Mouse (Mus musculus): ENCODE data around the gene Mael. TPM values are rescaled to one million over a fixed set of nuclear protein-coding genes. Genes with fewer than 3 reads are reported as not detected.
A peak's percentile ranks its signal among the peaks of the same experiment; 100 is the strongest.

Mael gene
- total RNA-seq, 2 experiments from 2014 or later, result not detected

- intact Hi-C loops (cut with DNase I), result no loop called here
- DNase-seq, result no peak
These were observed 24.4 kb downstream of the Mael start for GRCm38 (mm10) chr1:166214181-166214580.

- DNase-seq, result no peak
- intact Hi-C loops (cut with DNase I), result no loop called here
These were observed 29.2 kb downstream of the Mael start for GRCm38 (mm10) chr1:166209371-166209770.

DNA sequence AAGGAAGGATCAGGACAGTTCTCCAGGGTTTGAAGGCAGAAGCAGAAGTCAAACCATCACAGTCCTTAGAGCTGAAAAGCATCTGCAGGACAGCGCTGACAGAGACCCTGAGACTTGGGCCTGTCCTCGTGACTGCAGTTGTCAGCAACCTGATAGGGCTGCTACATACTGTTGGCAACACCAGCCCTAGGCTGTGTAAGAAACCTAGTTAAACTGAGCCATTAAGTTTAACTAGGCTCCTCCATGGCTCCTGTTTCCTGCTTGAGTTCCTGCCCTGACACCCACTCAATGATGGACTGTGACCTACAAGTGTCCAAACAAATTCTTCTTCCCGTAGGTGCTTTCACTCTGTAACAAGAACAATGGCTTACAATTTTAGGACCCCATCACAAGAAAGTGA lies 33.4 kb downstream of the Mael start:
- DNase-seq, result no peak
- intact Hi-C loops (cut with DNase I), result no loop called here

DNA sequence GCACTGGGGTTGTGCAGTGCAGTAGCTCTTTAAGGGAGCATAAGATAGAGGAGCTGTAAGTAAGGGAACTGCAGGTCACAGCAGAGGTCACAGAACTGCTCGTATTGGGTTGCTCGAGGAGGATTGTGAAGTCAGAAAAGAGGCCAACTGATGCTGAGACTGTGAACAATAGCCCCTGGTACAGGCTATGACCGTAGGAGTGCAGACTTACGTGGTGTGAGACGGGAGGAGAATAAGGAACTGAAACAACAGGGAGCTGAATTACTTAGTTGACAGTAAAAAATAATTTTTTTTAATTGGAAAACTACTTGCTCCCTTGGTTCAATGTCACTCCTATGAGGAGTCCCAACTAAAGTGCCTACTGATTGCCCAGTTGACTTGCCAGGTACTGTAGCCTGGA lies 34.4 kb downstream of the Mael start:
- DNase-seq, result no peak
- intact Hi-C loops (cut with DNase I), result no loop called here

DNA sequence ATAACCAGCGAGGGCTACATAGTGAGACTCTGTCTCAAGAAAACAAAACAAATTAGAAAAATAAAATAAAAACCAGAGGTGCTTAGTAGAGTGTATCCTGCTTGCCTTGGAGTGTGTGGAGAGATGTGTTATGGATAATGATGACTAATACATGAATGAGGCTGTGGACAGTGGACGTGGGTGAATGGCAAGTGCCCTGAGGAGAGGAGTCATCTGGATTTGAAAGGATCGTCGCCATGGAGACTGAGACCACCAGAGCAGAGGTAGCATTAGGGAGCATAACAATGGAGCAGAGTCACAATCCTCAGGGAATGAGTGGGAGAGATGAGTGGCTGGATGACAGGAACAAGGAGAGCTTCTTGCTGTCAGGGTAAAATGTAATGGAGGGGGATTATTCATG lies 48.7 kb downstream of the Mael start:
- no peak for DNase-seq
- intact Hi-C loops (cut with DNase I), result no loop called here

- DNase-seq, result no peak
- intact Hi-C loops (cut with DNase I), result no loop called here
These were observed 53.2 kb downstream of the Mael start for GRCm38 (mm10) chr1:166185357-166185756.

DNA sequence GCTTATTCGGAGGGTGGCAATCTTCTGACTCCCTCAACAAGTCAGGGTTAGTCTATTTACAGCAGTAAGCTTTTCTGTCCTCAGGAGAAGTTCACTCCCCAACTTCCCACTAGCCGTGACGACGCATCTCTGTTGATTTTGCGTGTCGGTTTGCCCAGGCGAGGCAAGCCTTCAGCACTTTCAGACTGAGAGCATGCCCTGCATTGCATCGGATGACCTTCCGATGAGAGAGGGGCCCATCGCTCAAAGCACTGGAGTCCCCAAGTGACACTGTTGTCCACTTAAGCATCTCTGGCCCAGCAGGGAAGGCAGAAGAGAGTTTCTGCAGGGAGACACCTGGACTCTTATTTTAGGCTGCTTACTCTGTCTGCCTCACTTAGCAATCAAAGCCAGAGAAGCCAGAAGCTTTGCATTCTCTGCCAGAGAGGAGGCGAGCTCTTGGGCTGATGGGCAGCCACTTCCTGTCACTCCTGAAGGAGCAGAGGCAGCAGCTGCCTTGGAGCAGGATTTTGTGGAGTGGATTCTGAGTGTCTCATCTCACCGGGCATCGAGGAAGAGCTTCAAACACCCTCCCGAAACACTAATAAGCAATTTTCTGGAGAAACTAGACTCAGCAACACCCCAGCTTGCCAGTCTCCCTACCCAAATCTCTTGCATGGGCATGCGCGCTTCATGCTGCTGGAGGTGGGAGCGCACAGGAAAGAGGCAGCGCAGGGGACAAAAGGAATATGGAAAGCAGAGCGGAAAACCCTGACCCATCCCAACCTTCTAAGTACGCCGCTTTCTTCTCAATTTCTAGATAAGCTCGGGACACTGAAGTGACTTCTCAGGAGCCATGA lies 53.9 kb downstream of the Mael start:
- DNase-seq, result no peak
- intact Hi-C loops (cut with DNase I), result no loop called here

GRCm38 (mm10) chr1:166182952-166183627 lies 55.5 kb downstream of the Mael start:
- intact Hi-C loops (cut with DNase I), result no loop called here
- no peak for DNase-seq

- intact Hi-C loops (cut with DNase I), result no loop called here
- DNase-seq, result no peak
These were observed 57.0 kb downstream of the Mael start for GRCm38 (mm10) chr1:166181510-166181909.

- DNase-seq, result no peak
- intact Hi-C loops (cut with DNase I), result no loop called here
These were observed 64.9 kb downstream of the Mael start for GRCm38 (mm10) chr1:166173621-166174020.

DNA sequence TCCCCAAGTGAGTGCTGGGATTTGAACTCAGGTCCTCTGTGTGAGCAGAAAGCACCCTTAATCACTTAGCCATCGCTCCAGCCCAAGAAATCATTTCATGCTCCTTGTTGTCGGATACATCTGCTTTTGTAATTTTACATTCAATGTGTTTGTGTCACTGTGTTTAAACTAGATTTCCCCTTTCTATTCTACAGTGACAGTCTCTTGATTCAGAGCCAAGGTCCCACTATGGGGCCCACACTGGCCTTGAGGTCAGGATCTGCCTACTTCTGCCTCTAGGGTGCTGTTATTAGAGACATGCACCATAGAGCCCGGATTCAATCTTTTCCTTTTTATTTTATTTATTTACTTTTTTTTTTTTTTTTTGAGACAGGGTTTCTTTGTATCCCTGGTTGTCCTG lies 65.6 kb downstream of the Mael start:
- intact Hi-C loops (cut with DNase I), result no loop called here

GRCm38 (mm10) chr1:166170852-166171251 lies 67.7 kb downstream of the Mael start:
- DNase-seq, result no peak
- intact Hi-C loops (cut with DNase I), result no loop called here

More for the DNA sequence above, 65.6 kb downstream of the Mael start:
- DNase-seq, result no peak

- no peak for DNase-seq
- intact Hi-C loops (cut with DNase I), result no loop called here
These were observed 68.8 kb downstream of the Mael start for GRCm38 (mm10) chr1:166169713-166170112.

DNA sequence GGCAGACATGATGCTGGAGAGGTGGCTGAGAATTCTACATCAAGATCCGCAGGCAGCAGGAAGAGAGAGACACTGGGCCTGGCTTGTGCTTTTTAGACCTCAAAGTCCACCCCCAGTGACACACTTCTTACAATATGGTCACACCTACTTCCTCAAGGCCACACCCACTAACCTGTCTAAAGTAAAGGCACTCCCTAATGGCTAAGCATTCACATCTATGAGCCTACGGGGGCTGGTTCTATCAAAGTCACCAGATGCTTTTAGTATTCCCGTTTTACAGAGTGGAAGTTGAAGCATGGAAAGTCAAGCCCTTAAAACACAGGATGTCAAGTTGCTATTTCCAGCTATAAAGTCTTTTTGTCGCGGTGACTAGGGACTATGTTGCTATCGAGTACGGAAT lies 70.5 kb downstream of the Mael start:
- no peak for DNase-seq
- intact Hi-C loops (cut with DNase I), result no loop called here

DNA sequence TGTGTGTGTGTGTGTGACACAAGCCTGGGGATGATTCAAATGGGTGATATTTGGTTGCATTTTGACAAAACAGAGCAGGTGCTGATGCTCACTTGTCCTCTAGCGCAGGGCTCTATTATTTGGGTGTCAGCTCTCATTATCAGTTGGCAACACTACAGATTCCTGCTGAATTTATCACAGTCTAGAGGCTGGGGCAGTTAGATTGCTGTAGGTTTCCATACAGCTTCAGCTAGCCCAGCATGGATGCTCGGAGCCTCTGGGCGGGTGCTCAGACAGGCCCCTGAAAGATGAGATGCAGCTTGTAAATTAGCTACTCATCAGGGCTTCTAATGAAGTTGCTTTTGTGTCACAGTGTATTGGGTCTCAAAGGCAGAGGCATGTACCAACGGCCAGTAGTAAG lies 71.1 kb downstream of the Mael start:
- no peak for DNase-seq
- intact Hi-C loops (cut with DNase I), result no loop called here

DNA sequence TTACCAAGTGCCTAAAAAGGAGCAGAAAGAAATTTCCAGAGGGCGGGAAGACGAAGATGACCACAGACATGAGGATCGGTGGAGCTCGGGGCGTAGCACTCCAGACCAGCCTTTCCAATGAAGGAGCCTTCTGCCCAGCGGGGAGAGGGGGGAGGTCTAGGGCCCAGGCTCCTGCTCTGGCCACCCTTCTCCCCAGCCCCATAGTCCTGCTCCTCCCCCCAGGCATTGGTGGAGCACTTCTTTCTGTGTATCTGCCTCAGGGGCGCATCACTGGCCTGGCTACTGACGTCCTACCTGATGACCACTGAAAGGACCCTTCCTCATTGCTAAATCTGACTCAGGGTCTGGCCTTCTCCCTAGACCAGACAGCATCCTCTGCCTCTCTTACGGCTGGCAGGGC lies 73.4 kb downstream of the Mael start:
- intact Hi-C loops (cut with DNase I), result no loop called here
- no peak for DNase-seq

DNA sequence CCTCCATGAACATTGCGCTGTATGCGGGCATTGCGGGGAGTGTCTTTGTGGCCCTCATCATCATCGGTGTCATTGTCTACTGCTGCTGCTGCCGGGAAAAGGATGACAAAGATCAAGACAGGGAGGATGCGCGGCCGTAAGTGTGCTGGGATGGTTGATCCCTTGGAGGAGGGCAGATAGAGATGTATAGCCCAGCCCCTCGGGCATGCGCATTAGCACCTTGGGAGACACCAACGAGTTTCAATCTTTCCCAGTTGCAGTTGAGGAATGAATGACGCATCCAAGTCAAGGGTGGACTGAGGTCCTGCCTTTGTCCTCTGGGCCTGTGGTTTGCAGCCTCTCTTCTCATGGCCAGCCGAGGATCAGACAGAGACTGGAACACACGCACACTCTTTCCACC lies 74.0 kb downstream of the Mael start:
- DNase-seq, result no peak
- intact Hi-C loops (cut with DNase I), result no loop called here

- intact Hi-C loops (cut with DNase I), result loop anchor here (1.0 to 2.0 kb wide), 3 partner anchors 158 to 202 kb away; no protein-coding TSS in a partner anchor
- peak; percentile 78 to 84 for DNase-seq
These were observed 77.7 kb downstream of the Mael start for GRCm38 (mm10) chr1:166160569-166161445.

- intact Hi-C loops (cut with DNase I), result loop anchor here (1.0 to 2.0 kb wide), 3 partner anchors 159 to 203 kb away; no protein-coding TSS in a partner anchor
- no peak for DNase-seq
These were observed 78.4 kb downstream of the Mael start for GRCm38 (mm10) chr1:166160111-166160510.

DNA sequence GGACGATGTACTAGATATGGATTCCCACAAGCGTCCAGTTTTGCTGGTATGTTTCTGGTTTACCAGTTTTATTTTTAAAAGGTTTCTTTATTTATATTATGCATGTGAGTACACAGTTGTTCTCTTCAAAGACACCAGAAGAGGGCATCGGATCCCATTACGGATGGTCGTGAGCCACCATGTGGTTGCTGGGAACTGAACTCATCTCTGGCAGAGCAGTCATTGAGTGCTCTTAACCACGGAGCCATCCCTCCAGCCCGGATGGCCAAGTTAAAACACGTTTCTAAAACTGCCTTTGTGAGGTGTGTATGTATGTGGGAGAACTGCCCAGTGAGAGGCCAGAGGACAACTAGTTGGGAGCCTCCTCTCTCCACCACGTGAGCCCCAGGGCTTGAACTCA lies 79.9 kb downstream of the Mael start:
- no peak for DNase-seq
- intact Hi-C loops (cut with DNase I), result loop anchor here (10.0 kb wide), 1 partner anchor 504 kb away; no protein-coding TSS in a partner anchor

DNA sequence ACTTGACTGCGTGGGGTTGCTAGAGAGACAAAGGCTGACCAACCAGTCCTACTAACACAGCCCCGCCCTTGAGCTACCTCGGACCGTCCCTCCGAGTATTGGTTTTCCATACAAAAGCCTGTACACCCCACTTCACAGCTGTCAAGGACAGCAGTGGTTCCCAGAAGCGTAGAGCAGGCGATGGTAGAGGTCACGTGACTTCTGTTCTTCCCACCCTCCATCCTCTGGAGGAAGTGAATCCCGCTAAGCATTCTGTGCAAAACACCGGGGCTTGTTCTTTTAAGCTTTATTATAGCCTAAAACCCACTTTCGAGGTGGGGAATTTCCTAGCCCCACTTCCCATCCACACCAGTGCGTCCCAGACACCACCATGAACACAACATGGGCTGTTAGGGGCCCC lies 80.8 kb downstream of the Mael start:
- intact Hi-C loops (cut with DNase I), result loop anchor here (10.0 kb wide), 1 partner anchor 503 kb away; no protein-coding TSS in a partner anchor
- no peak for DNase-seq

All from heart, postnatal 36 days (tissue).